In genomic region chr5:150890086-150890485, GRCm38 (mm10) we compare ENCODE assay signal across 19 mouse cellular contexts.
DNase-seq lines count a peak whose midpoint lies in the region; ATAC-seq lines count a peak whose summit lies in the region.
"Had no signal": no experiment of that assay in that cellular context is flagged by ENCODE, and none has a peak within 500 bp of the region (broad histone marks: within the 10 kb centered on the region; RNA-seq: fewer than 3 reads in every experiment).

No protein-coding gene starts in this region.

- H3K9me3 ChIP-seq in intestine, embryonic 16.5 days (ENCODE audit: control insufficient read depth, low read length) = no peaks in the 10 kb centered on the region
- no peaks in the 10 kb centered on the region for H3K9me3 ChIP-seq in stomach, embryonic 14.5 days (ENCODE audit: control insufficient read depth, low read depth, low read length)
- H3K9me3 ChIP-seq: embryonic facial prominence, embryonic 13.5 days; heart, embryonic 15.5 days had no signal

- H3K4me2 ChIP-seq in intestine, embryonic 16.5 days (ENCODE audit: low read depth, low read length) = no peak overlapping the region
- no peak overlapping the region for H3K4me2 ChIP-seq in stomach, embryonic 14.5 days (replicated peaks; ENCODE audit: low read depth, low read length)
- H3K4me2 ChIP-seq: embryonic facial prominence, embryonic 13.5 days; heart, embryonic 15.5 days; lung, embryonic 14.5 days had no signal

- no peaks in the 10 kb centered on the region for H3K36me3 ChIP-seq in intestine, embryonic 16.5 days (ENCODE audit: control insufficient read depth, insufficient read depth, low read length)
- no peaks in the 10 kb centered on the region for H3K36me3 ChIP-seq in stomach, embryonic 14.5 days (ENCODE audit: control insufficient read depth, insufficient read depth, low read length)
- H3K36me3 ChIP-seq: embryonic facial prominence, embryonic 13.5 days; heart, embryonic 15.5 days had no signal

- peak; percentile 48 for DNase-seq in ZHBTc4 (ENCODE audit: low read depth, low spot score)
- DNase-seq in kidney, postnatal 4 days = peak; percentile 19 to 21
- DNase-seq in thymus, postnatal 0 days (ENCODE audit: low spot score) = no peak
- no peak for DNase-seq in right cerebral cortex, postnatal 36 days (ENCODE audit: low spot score in 2 of 2)
- DNase-seq in adrenal gland, postnatal 36 days = no peak
- DNase-seq: cerebellum, adult 9-10 months; forebrain, postnatal 0 days; heart, adult 11 months; left cerebral cortex, postnatal 4 days; lung, embryonic 14.5 days; midbrain, embryonic 14.5 days; retina, postnatal 1 day had no signal

- H3K9ac ChIP-seq in intestine, embryonic 16.5 days (ENCODE audit: low read depth, low read length) = no peak overlapping the region
- H3K9ac ChIP-seq in stomach, embryonic 14.5 days (replicated peaks; ENCODE audit: low read depth, low read length) = no peak overlapping the region
- H3K9ac ChIP-seq: embryonic facial prominence, embryonic 13.5 days; forebrain, postnatal 0 days; heart, embryonic 15.5 days; lung, embryonic 14.5 days had no signal

- WGBS in intestine, embryonic 16.5 days = 60% methylated on average over 4 of the region's 4 CpGs
- WGBS in stomach, embryonic 14.5 days = 66% methylated on average over 4 of the region's 4 CpGs

- H3K4me1 ChIP-seq in intestine, embryonic 16.5 days (ENCODE audit: control insufficient read depth, insufficient read depth, low read length) = peaks cover 11% of the 10 kb centered on the region
- peaks cover 9% of the 10 kb centered on the region; the same call in 1 of the 2 replicates for H3K4me1 ChIP-seq in stomach, embryonic 14.5 days (ENCODE audit: control insufficient read depth, insufficient read depth, low read length)
- H3K4me1 ChIP-seq: embryonic facial prominence, embryonic 13.5 days; heart, embryonic 15.5 days had no signal

- no peak overlapping the region for H3K4me3 ChIP-seq in intestine, embryonic 16.5 days (ENCODE audit: low read length)
- no peak overlapping the region for H3K4me3 ChIP-seq in stomach, embryonic 14.5 days (ENCODE audit: low read depth, low read length)
- H3K4me3 ChIP-seq: embryonic facial prominence, embryonic 13.5 days; heart, embryonic 15.5 days; layer of hippocampus, adult 2 months; myocyte had no signal

- H3K27me3 ChIP-seq in intestine, embryonic 16.5 days (replicated peaks; ENCODE audit: control insufficient read depth, insufficient read depth, low read length) = no peaks in the 10 kb centered on the region
- no peaks in the 10 kb centered on the region for H3K27me3 ChIP-seq in stomach, embryonic 14.5 days (ENCODE audit: control insufficient read depth, insufficient read depth, low read length)
- H3K27me3 ChIP-seq: embryonic facial prominence, embryonic 13.5 days; heart, embryonic 15.5 days had no signal

- H3K27ac ChIP-seq in intestine, embryonic 16.5 days (ENCODE audit: low read length) = no peak overlapping the region
- H3K27ac ChIP-seq in stomach, embryonic 14.5 days (ENCODE audit: low read length) = no peak overlapping the region
- H3K27ac ChIP-seq: embryonic facial prominence, embryonic 13.5 days; heart, embryonic 15.5 days; hindbrain, postnatal 0 days; layer of hippocampus, adult 2 months had no signal

- ATAC-seq in intestine, embryonic 16.5 days = peak; percentile 65
- ATAC-seq in stomach, embryonic 14.5 days (ENCODE audit: insufficient number of reproducible peaks, insufficient read depth, low FRiP score, low read depth) = peak; percentile 46; the same call in 1 of the 2 replicates
- ATAC-seq: forebrain, postnatal 0 days; hindbrain, postnatal 0 days had no signal

Comparison
In these comparisons a context has a peak if more than half of its experiments do, and no peak if none do; other contexts are left out.
1. DNase-seq: peak in ZHBTc4 (single experiment) and kidney, postnatal 4 days (2 of 2); none in thymus, postnatal 0 days (single experiment), right cerebral cortex, postnatal 36 days (0 of 2) and adrenal gland, postnatal 36 days (0 of 2).